Mouse (Mus musculus) limb, embryonic 15.5 days (tissue): ENCODE results near the gene Cdkn2aipnl. TPM values are rescaled to one million over a fixed set of nuclear protein-coding genes. Genes with fewer than 3 reads are reported as not detected.

ENCODE experiments used
- ATAC-seq: fragments of 200-750 bp; cut with Nextera tagmentation; 2 replicates; pipeline ENCODE4 v1.8.0; 2017; ENCODE audit warnings: low read depth, moderate TSS enrichment; ENCODE audit not compliant: insufficient number of reproducible peaks, low FRiP score, low TSS enrichment
- H3K27ac ChIP-seq: fragments of 300-500 bp; sonication (generic); 2 replicates; pipeline ENCODE4 v1.5.1; 2015; ENCODE audit warnings: moderate library complexity, mild to moderate bottlenecking, inconsistent platforms
- H3K27me3 ChIP-seq: fragments of 300-500 bp; sonication (generic); 2 replicates; pipeline ENCODE4 v1.6.1; 2015; ENCODE audit warnings: inconsistent platforms
- H3K36me3 ChIP-seq: fragments of 300-500 bp; sonication (generic); 2 replicates; pipeline ENCODE4 v1.6.1; 2015; ENCODE audit warnings: inconsistent platforms
- H3K4me1 ChIP-seq: fragments of 300-500 bp; sonication (generic); 2 replicates; pipeline ENCODE4 v1.6.1; 2015; ENCODE audit warnings: inconsistent platforms
- H3K4me2 ChIP-seq: fragments of 300-500 bp; sonication (generic); 2 replicates; pipeline ENCODE4 v1.6.1; 2015; ENCODE audit warnings: mild to moderate bottlenecking, inconsistent platforms
- H3K4me3 ChIP-seq: fragments of 300-500 bp; sonication (generic); 2 replicates; pipeline ENCODE4 v1.5.1; 2015; ENCODE audit warnings: mild to moderate bottlenecking, inconsistent platforms
- H3K9ac ChIP-seq: fragments of 300-500 bp; sonication (generic); 2 replicates; pipeline ENCODE4 v1.6.1; 2015; ENCODE audit warnings: inconsistent platforms
- H3K9me3 ChIP-seq: fragments of 300-500 bp; sonication (generic); 2 replicates; pipeline ENCODE4 v1.6.1; 2016; ENCODE audit warnings: inconsistent platforms
- WGBS: fragments of 180-500 bp; shearing (Covaris S2); methylation state at CpG from one replicate; pipeline ENCODE4 v1.1.7; 2015; 5-methylcytosine and 5-hydroxymethylcytosine counted together
- polyA plus RNA-seq: library from polyadenylated mRNA; unstranded; fragments of >200 nt; fragmentation: Nextera tagmentation; extraction: Ambion mirVana; gene quantifications from 2 replicates; pipeline ENCODE4 v1.2.1, GENCODE M21; 2015

Gene Cdkn2aipnl
- polyA plus RNA-seq, 1 experiment from 2014 or later = 83.8 TPM

DNA sequence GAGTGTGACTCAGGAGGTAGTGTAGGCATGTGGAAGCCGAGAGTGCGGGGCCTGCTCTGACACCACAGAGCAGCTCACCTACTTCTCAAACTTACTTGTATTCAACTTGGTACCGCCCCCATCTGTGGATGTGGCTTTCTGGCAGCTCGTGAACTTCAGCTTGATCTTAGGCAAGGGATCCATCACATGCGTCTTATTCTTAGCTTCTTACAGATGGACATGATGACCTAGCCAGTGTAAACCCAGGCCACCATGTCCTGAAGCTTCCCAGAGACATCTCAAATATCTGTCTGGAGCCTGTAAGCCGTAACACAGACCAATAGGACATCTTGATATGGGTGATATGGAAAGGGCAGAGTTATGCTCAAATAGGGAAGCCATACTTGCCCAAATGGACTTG, 4.2 kb downstream of the Cdkn2aipnl start:
- H3K36me3 ChIP-seq = peaks cover 57% of the 10 kb centered on the region
- 0 out of 2 replicates have a peak, but pooled peaks cover 3% of the 10 kb centered on the region for H3K9me3 ChIP-seq
- no peak overlapping the region for H3K27ac ChIP-seq
- no peak overlapping the region for H3K4me2 ChIP-seq
- 96% methylated on average over 6 of the region's 6 CpGs for WGBS
- peaks cover 14% of the 10 kb centered on the region for H3K4me1 ChIP-seq
- H3K4me3 ChIP-seq = no peak overlapping the region
- H3K27me3 ChIP-seq = no peaks in the 10 kb centered on the region
- no peak overlapping the region for H3K9ac ChIP-seq
- no peak for ATAC-seq

DNA sequence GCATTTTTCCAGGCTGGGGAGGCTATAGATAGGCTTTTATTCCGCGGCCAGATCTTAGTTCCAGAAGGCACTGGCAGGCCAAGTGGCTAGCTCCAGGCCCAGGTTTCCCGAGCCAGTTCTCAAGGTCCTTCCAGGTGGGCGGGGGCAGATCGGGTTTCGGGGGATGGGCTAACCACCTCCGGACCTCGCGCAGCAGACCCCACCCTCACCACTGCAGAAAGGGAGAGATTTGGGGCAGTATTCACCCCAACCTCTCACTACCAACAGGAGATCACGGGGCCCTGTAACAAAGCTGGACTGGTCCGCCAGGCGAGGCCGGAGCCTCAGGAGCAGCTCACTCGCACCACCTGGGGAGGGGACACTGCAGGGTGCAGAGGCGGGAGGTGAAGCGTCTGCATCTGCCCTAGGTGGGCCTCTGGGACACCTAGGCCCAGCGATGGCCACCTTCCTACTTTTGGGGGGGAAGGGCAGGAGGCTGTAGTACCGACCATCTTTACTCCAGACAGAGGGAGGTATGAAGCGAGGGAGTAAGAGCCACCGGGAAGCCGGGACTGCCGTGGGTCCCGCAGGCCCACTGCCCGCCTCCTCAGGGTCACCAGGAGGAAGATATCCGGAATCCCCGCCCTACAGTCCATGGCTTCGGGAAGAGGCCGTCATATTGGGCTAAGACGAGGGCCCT, 32.3 kb downstream of the Cdkn2aipnl start:
- H3K27ac ChIP-seq = peak overlapping the region; percentile 99
- peak overlapping the region; percentile 75 for H3K4me2 ChIP-seq
- no peaks in the 10 kb centered on the region for H3K9me3 ChIP-seq
- peak overlapping the region; percentile 95 for H3K4me3 ChIP-seq
- ATAC-seq = 0 out of 2 replicates have a peak, but pooled peaks have one; percentile 49
- peaks cover 26% of the 10 kb centered on the region for H3K36me3 ChIP-seq
- peaks cover 33% of the 10 kb centered on the region for H3K4me1 ChIP-seq
- no peaks in the 10 kb centered on the region for H3K27me3 ChIP-seq
- H3K9ac ChIP-seq = peak overlapping the region; percentile 90
- WGBS = under 1% methylated on average over 29 of the region's 29 CpGs

GRCm38 (mm10) chr11:52000290-52000962, 33.0 kb downstream of the Cdkn2aipnl start, which contains the start of gene Ube2b:
TSS of gene Ube2b (minus strand) at chr11:52000762.
- Histone ChIP-seq H3K27me3 (no peaks in the 10 kb centered on the region), H3K9ac (peak within 1 kb of the TSS; percentile 90), H3K4me1 (peaks cover 33% of the 10 kb centered on the region), H3K9me3 (no peaks in the 10 kb centered on the region), H3K4me2 (peak within 1 kb of the TSS; percentile 75), H3K27ac (peak within 1 kb of the TSS; percentile 99), H3K4me3 (peak within 1 kb of the TSS; percentile 95), H3K36me3 (peaks cover 19% of the 10 kb centered on the region)
- peak; percentile 84 for ATAC-seq
- WGBS = 0% methylated on average over 58 of the region's 63 CpGs

DNA sequence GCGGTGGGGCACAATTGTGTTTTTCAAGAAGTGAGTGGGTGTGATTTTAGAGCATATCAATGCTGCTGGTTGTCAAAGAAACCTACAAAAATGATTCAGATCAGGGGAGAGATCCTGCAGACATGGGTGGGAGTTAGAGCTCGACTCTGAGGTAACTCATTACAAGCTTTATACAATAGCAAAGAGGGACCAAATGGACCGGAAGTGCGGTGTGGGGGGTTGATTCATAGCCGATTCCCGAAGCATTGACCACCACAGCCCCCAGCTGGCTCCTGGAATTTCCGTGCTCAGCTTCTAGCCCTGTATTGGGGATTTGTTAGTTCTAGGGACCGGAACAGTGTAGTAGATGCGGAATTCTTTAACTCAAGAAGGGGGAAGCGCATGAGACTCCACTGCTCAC, 33.9 kb downstream of the Cdkn2aipnl start:
- ATAC-seq = no peak

GRCm38 (mm10) chr11:52001861-52002260, 34.4 kb downstream of the Cdkn2aipnl start:
- Histone ChIP-seq H3K36me3 (peaks cover 7% of the 10 kb centered on the region), H3K4me2 (no peak overlapping the region), H3K27me3 (no peaks in the 10 kb centered on the region), H3K27ac (no peak overlapping the region), H3K4me3 (no peak overlapping the region), H3K9me3 (no peaks in the 10 kb centered on the region), H3K9ac (no peak overlapping the region), H3K4me1 (peaks cover 30% of the 10 kb centered on the region)
- 94% methylated on average over 8 of the region's 8 CpGs for WGBS
- no peak for ATAC-seq

More for the DNA sequence above, 33.9 kb downstream of the Cdkn2aipnl start:
- H3K4me3 ChIP-seq = peak overlapping the region; percentile 95; the same call in 1 of the 2 replicates
- peaks cover 12% of the 10 kb centered on the region for H3K36me3 ChIP-seq
- H3K4me2 ChIP-seq = peak overlapping the region; percentile 75
- peaks cover 33% of the 10 kb centered on the region for H3K4me1 ChIP-seq
- no peaks in the 10 kb centered on the region for H3K27me3 ChIP-seq
- H3K27ac ChIP-seq = peak overlapping the region; percentile 99
- no peaks in the 10 kb centered on the region for H3K9me3 ChIP-seq
- 73% methylated on average over 10 of the region's 10 CpGs for WGBS
- H3K9ac ChIP-seq = no peak overlapping the region

DNA sequence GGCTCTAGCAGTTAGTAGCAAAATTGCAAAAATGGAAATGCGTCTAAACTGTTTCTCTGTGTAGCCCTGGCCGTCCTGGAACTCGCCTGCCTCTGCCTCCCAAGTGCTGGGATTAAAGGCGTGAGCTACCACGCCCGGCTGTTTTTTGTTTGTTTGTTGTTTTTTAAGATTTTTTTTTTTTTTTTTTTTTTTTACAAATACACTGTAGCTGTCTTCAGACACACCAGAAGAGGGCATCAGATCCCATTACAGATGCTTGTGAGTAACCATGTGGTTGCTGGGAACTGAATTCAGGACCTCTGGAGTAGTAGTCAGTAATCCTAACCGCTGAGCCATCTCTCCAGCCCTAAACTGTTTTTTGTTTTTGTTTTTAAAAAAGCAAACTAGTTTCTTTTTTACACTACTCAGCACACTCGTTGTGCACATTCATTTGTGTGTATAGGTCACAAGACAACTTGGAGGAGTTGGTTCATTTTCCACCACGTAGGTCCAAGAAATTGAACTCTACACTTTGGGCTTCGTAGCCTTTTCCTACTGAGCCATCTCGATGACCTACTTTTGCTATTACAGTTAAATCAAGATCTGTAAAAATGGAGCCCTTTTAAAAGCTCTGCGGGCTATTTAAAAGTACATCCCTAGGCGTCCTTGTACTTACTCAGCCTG, 35.5 kb downstream of the Cdkn2aipnl start:
- WGBS = 73% methylated on average over 13 of the region's 13 CpGs
- no peak overlapping the region; the same call in 1 of the 2 replicates for H3K9ac ChIP-seq
- ATAC-seq = no peak
- no peaks in the 10 kb centered on the region for H3K36me3 ChIP-seq
- H3K4me3 ChIP-seq = peak overlapping the region; percentile 90
- peak overlapping the region; percentile 60 for H3K4me2 ChIP-seq
- peaks cover 22% of the 10 kb centered on the region for H3K4me1 ChIP-seq
- peak overlapping the region; percentile 96 for H3K27ac ChIP-seq
- no peaks in the 10 kb centered on the region for H3K27me3 ChIP-seq
- no peaks in the 10 kb centered on the region for H3K9me3 ChIP-seq

GRCm38 (mm10) chr11:52003505-52003771, 36.0 kb downstream of the Cdkn2aipnl start:
- Histone ChIP-seq H3K9ac (peak overlapping the region; percentile 76), H3K4me3 (peak overlapping the region; percentile 90), H3K27me3 (no peaks in the 10 kb centered on the region), H3K36me3 (no peaks in the 10 kb centered on the region), H3K27ac (peak overlapping the region; percentile 96), H3K4me2 (peak overlapping the region; percentile 60), H3K9me3 (no peaks in the 10 kb centered on the region), H3K4me1 (peaks cover 20% of the 10 kb centered on the region)
- WGBS = 12% methylated on average over 4 of the region's 4 CpGs
- ATAC-seq = no peak

GRCm38 (mm10) chr11:52003772-52004528, 36.5 kb downstream of the Cdkn2aipnl start, which contains the start of gene Cdkl3:
TSS of gene Cdkl3 (plus strand) at chr11:52004221.
- peak within 1 kb of the TSS; percentile 90 for H3K4me3 ChIP-seq
- peak; percentile 89 for ATAC-seq
- H3K27me3 ChIP-seq = no peaks in the 10 kb centered on the region
- H3K27ac ChIP-seq = peak within 1 kb of the TSS; percentile 96
- WGBS = under 1% methylated on average over 50 of the region's 51 CpGs
- H3K9me3 ChIP-seq = no peaks in the 10 kb centered on the region
- H3K4me2 ChIP-seq = peak within 1 kb of the TSS; percentile 60
- H3K4me1 ChIP-seq = peaks cover 16% of the 10 kb centered on the region
- no peaks in the 10 kb centered on the region for H3K36me3 ChIP-seq
- peak within 1 kb of the TSS; percentile 76 for H3K9ac ChIP-seq

DNA sequence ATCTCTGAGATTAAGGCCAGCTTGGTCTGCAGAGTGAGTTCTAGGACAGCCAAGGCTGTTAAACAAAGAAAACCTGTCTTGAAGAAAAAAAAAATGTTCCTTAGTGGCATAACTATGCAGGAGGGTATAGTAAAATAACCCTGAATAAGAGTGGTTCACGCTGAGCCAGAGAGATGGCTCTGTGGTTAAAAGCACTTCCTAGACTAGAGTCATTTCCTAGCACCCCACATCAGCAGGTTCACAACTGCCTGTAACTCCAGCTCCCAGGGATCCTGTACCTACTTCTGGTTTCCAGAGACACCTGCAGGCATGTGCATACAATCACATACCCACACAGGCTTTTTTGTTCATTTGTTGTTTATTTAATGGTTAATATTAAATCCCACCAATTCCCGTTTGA, 38.1 kb downstream of the Cdkn2aipnl start:
- Histone ChIP-seq H3K36me3 (no peaks in the 10 kb centered on the region), H3K27ac (no peak overlapping the region), H3K4me3 (no peak overlapping the region), H3K9me3 (no peaks in the 10 kb centered on the region), H3K4me2 (no peak overlapping the region), H3K27me3 (no peaks in the 10 kb centered on the region), H3K9ac (no peak overlapping the region), H3K4me1 (peaks cover 12% of the 10 kb centered on the region)
- ATAC-seq = no peak
- WGBS = 48% methylated on average over 2 of the region's 2 CpGs

- no peak for ATAC-seq
- no peak overlapping the region for H3K4me2 ChIP-seq
- 86% methylated on average over 11 of the region's 11 CpGs for WGBS
- no peak overlapping the region for H3K27ac ChIP-seq
- H3K9me3 ChIP-seq = no peaks in the 10 kb centered on the region
- H3K4me3 ChIP-seq = no peak overlapping the region
- H3K27me3 ChIP-seq = no peaks in the 10 kb centered on the region
- no peaks in the 10 kb centered on the region for H3K36me3 ChIP-seq
- no peaks in the 10 kb centered on the region for H3K4me1 ChIP-seq
- H3K9ac ChIP-seq = no peak overlapping the region
Measured at GRCm38 (mm10) chr11:52011011-52011410, 43.5 kb downstream of the Cdkn2aipnl start.

DNA sequence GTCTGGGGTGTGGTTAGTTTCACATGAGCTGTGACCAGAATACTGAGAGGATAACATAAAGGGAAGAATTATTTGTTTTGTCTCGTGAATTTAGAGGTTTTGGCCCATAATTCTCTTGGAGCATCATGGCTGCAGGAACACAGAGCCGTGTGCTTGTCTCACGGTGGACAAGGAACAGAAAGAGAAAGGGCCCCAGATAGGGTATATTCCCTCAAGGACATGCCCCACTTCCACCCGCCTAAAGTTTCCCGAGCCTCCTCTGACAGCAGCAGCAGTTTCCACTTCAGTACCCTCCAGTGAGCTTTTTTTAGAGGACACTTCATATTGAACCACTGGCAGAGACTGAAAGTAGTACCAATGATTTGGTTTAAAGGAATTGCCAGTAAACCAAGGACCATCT, 44.1 kb downstream of the Cdkn2aipnl start:
- no peak overlapping the region for H3K4me2 ChIP-seq
- no peaks in the 10 kb centered on the region for H3K36me3 ChIP-seq
- WGBS = 79% methylated on average over 5 of the region's 5 CpGs
- H3K27me3 ChIP-seq = no peaks in the 10 kb centered on the region
- H3K4me1 ChIP-seq = no peaks in the 10 kb centered on the region
- ATAC-seq = no peak
- no peak overlapping the region for H3K9ac ChIP-seq
- H3K9me3 ChIP-seq = no peaks in the 10 kb centered on the region
- no peak overlapping the region for H3K27ac ChIP-seq
- no peak overlapping the region for H3K4me3 ChIP-seq
